Mouse (Mus musculus): Measurements from ENCODE around the gene Cdc42ep5. TPM values are rescaled to one million over a fixed set of nuclear protein-coding genes. Genes with fewer than 3 reads are reported as not detected.

Gene Cdc42ep5
- polyA plus RNA-seq, 1 experiment from 2014 or later = 22.8 TPM

DNA sequence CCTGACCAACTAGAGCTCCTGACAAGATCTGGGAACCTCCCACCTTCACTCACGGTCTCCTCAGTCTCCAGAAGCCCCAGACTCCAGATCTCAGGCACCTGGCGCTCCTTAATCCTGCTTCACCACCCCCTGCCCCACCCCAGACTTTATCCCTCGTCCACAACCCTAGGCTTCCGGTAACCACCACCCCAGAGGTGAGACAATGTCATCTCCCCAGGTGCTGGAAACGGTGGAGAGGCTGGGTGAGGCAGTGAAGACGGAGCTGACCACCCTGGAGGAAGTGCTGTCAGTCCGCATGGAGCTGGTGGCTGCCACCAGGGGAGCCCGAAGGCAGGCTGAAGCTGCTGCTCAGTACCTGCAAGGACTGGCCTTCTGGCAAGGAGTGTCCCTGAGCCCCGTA lies 39.4 kb downstream of the Cdc42ep5 start:
- WGBS = 20% methylated on average over 9 of the region's 9 CpGs
- Histone ChIP-seq H3K9ac (ENCODE audit: low read depth, low read length) (no peak overlapping the region), H3K4me3 (ENCODE audit: low read depth, low read length) (no peak overlapping the region), H3K27me3 (replicated peaks; ENCODE audit: control insufficient read depth, insufficient read depth, low read length) (peaks cover 13% of the 10 kb centered on the region), H3K4me2 (no peak overlapping the region), H3K9me3 (ENCODE audit: control insufficient read depth, low read length) (no peaks in the 10 kb centered on the region), H3K36me3 (ENCODE audit: control insufficient read depth, insufficient read depth, low read length) (no peaks in the 10 kb centered on the region), H3K4me1 (replicated peaks; ENCODE audit: control insufficient read depth, insufficient read depth, low read length) (0 out of 2 replicates have a peak, but pooled peaks cover 3% of the 10 kb centered on the region), H3K27ac (ENCODE audit: low read depth, low read length) (no peak overlapping the region)
- ATAC-seq (replicated peaks; ENCODE audit: low FRiP score) (no peak), DNase-seq (ENCODE audit: low spot score) (no peak)

DNA sequence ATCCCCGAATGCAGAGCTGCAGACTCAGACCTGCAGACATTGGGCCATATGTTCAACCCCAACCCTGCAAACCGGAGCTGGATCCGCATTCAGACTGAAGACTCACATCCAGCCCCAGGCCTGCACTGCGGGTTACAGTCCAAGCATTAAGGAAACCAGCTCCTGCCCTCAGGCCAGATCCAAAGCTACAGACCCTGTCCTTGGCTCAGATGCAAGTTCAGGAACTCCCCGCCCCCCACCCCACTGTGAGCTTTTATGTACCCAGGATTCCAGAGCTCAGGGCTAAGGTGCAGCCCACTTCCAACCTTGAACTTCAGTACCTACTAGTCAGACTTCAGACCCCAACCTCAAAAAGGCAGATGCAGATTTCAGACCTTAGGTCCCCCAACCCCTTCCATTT lies 39.8 kb downstream of the Cdc42ep5 start:
- Histone ChIP-seq H3K4me1 (replicated peaks; ENCODE audit: control insufficient read depth, insufficient read depth, low read length) (0 out of 2 replicates have a peak, but pooled peaks cover 3% of the 10 kb centered on the region), H3K27ac (ENCODE audit: low read depth, low read length) (no peak overlapping the region), H3K9me3 (ENCODE audit: control insufficient read depth, low read length) (no peaks in the 10 kb centered on the region), H3K36me3 (ENCODE audit: control insufficient read depth, insufficient read depth, low read length) (no peaks in the 10 kb centered on the region), H3K4me2 (no peak overlapping the region; the same call in 1 of the 2 replicates), H3K9ac (ENCODE audit: low read depth, low read length) (no peak overlapping the region), H3K27me3 (replicated peaks; ENCODE audit: control insufficient read depth, insufficient read depth, low read length) (peaks cover 18% of the 10 kb centered on the region), H3K4me3 (ENCODE audit: low read depth, low read length) (no peak overlapping the region)
- ATAC-seq (replicated peaks; ENCODE audit: low FRiP score) (no peak), DNase-seq (ENCODE audit: low spot score) (no peak)
- WGBS = 30% methylated on average over 5 of the region's 5 CpGs

DNA sequence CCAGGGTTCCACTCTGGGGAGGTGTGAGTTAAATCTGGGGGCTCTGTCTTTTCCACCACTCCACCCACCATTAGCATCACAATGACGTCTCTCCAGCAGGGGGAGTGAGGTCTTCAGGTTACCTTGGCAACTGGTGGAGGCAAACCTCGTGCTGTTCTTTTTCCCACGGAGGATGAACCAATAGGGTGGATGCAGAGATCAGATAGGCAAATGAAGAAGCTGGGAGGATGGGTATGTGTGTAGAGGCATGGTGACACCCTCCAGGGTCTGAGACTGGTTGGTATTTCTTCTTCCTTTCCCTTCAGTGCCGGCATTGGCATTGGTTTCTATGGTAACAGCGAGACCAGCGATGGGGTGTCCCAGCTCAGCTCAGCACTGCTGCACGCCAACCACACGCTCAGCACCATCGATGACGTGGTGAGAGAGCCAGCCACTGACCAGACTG lies 40.3 kb downstream of the Cdc42ep5 start:
- H3K4me3 ChIP-seq (ENCODE audit: low read depth, low read length) = no peak overlapping the region
- no peak overlapping the region for H3K9ac ChIP-seq (ENCODE audit: low read depth, low read length)
- ATAC-seq (replicated peaks; ENCODE audit: low FRiP score) (peak; percentile 46), DNase-seq (ENCODE audit: low spot score) (no peak)
- H3K36me3 ChIP-seq (ENCODE audit: control insufficient read depth, insufficient read depth, low read length) = no peaks in the 10 kb centered on the region
- peaks cover 23% of the 10 kb centered on the region for H3K27me3 ChIP-seq (replicated peaks; ENCODE audit: control insufficient read depth, insufficient read depth, low read length)
- H3K27ac ChIP-seq (ENCODE audit: low read depth, low read length) = no peak overlapping the region
- no peaks in the 10 kb centered on the region for H3K9me3 ChIP-seq (ENCODE audit: control insufficient read depth, low read length)
- peak overlapping the region; percentile 29 for H3K4me2 ChIP-seq
- H3K4me1 ChIP-seq (replicated peaks; ENCODE audit: control insufficient read depth, insufficient read depth, low read length) = 0 out of 2 replicates have a peak, but pooled peaks cover 3% of the 10 kb centered on the region
- 4% methylated on average over 10 of the region's 10 CpGs for WGBS

DNA sequence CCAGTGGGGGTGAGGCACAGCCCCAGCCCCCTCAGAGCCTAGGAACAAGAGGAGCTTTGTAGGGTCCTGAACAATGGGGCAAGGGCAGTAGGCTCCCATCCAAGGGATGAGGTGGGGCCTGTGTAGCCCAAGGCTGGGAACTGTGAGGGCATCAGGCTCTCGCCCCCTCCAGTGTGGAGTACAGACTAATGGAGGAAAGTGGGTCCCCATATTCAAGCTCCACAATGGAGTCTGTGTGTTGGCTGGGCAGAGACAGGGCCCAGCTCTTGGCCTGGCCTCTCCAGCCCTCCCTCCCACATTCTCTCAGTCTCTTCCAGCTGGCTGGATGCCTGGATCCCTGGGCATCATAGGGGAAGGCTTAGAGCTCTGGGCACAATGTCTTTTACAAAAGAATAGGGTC lies 40.9 kb downstream of the Cdc42ep5 start:
- no peaks in the 10 kb centered on the region for H3K9me3 ChIP-seq (ENCODE audit: control insufficient read depth, low read length)
- H3K36me3 ChIP-seq (ENCODE audit: control insufficient read depth, insufficient read depth, low read length) = no peaks in the 10 kb centered on the region
- peaks cover 27% of the 10 kb centered on the region for H3K27me3 ChIP-seq (replicated peaks; ENCODE audit: control insufficient read depth, insufficient read depth, low read length)
- no peak overlapping the region for H3K4me3 ChIP-seq (ENCODE audit: low read depth, low read length)
- ATAC-seq (replicated peaks; ENCODE audit: low FRiP score) (no peak), DNase-seq (ENCODE audit: low spot score) (no peak)
- no peak overlapping the region for H3K4me2 ChIP-seq
- H3K9ac ChIP-seq (ENCODE audit: low read depth, low read length) = no peak overlapping the region
- H3K27ac ChIP-seq (ENCODE audit: low read depth, low read length) = no peak overlapping the region
- 81% methylated on average over 1 of the region's 1 CpGs for WGBS
- H3K4me1 ChIP-seq (replicated peaks; ENCODE audit: control insufficient read depth, insufficient read depth, low read length) = 0 out of 2 replicates have a peak, but pooled peaks cover 3% of the 10 kb centered on the region

DNA sequence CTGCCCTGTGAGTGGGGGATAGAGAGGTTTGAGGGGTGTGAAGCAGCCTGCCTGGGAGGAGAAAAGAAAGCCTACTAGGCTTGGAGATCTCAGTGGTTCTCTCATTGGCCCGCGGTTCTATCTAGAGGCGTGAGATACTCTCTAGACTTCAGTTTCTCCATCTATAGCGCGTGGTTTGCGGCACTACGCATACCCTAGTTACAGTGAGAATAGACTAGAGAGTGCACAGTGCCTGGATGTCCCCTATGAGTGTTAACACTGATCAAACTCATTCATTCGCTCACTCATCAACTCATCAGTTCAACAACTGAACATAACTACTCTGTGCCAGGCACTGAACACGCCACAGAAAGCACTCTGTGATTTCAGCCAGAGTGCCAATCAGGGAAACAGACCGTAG lies 41.9 kb downstream of the Cdc42ep5 start:
- WGBS = 76% methylated on average over 10 of the region's 10 CpGs
- no peak for DNase-seq (ENCODE audit: low spot score)
- H3K9me3 ChIP-seq (ENCODE audit: control insufficient read depth, low read length) = no peaks in the 10 kb centered on the region
- H3K27ac ChIP-seq (ENCODE audit: low read depth, low read length) = no peak overlapping the region
- 0 out of 2 replicates have a peak, but pooled peaks cover 3% of the 10 kb centered on the region for H3K4me1 ChIP-seq (replicated peaks; ENCODE audit: control insufficient read depth, insufficient read depth, low read length)
- H3K4me2 ChIP-seq = no peak overlapping the region
- no peak for ATAC-seq (replicated peaks; ENCODE audit: low FRiP score)
- peaks cover 31% of the 10 kb centered on the region for H3K27me3 ChIP-seq (replicated peaks; ENCODE audit: control insufficient read depth, insufficient read depth, low read length)
- H3K4me3 ChIP-seq (ENCODE audit: low read depth, low read length) = no peak overlapping the region
- H3K36me3 ChIP-seq (ENCODE audit: control insufficient read depth, insufficient read depth, low read length) = no peaks in the 10 kb centered on the region
- no peak overlapping the region for H3K9ac ChIP-seq (ENCODE audit: low read depth, low read length)

DNA sequence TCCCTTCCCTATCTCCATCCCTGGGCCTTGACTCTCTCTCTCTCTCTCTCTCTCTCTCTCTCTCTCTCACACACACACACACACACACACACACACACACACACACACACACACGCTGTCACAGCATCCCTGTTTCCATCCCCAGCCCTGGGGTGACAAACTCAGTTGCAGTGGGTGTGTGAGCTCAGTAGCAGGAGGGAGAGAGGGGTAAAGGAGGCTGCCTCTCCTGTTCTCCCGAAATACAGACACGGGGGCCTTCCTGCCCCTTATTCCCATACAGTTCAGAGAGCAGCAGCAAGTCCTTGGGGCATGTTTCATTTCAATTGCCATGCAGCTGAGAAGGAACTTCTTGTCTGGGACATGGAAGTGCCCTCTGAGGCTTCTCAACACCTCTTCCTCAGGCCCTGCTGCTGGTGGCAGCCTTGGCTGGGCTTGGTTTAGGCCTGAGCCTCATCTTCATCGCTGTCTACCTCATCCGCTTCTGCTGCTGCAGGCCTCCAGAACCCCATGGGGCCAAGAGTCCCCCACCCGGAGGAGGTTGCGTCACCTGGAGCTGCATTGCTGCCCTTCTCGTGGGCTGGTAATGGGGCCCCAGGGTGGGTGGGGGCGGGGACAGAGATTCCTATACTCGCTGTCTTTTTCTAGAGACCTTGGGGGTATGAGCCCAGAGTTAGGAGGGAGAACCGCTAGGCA lies 42.4 kb downstream of the Cdc42ep5 start:
- peaks cover 31% of the 10 kb centered on the region for H3K27me3 ChIP-seq (replicated peaks; ENCODE audit: control insufficient read depth, insufficient read depth, low read length)
- WGBS = 51% methylated on average over 11 of the region's 11 CpGs
- H3K9me3 ChIP-seq (ENCODE audit: control insufficient read depth, low read length) = no peaks in the 10 kb centered on the region

DNA sequence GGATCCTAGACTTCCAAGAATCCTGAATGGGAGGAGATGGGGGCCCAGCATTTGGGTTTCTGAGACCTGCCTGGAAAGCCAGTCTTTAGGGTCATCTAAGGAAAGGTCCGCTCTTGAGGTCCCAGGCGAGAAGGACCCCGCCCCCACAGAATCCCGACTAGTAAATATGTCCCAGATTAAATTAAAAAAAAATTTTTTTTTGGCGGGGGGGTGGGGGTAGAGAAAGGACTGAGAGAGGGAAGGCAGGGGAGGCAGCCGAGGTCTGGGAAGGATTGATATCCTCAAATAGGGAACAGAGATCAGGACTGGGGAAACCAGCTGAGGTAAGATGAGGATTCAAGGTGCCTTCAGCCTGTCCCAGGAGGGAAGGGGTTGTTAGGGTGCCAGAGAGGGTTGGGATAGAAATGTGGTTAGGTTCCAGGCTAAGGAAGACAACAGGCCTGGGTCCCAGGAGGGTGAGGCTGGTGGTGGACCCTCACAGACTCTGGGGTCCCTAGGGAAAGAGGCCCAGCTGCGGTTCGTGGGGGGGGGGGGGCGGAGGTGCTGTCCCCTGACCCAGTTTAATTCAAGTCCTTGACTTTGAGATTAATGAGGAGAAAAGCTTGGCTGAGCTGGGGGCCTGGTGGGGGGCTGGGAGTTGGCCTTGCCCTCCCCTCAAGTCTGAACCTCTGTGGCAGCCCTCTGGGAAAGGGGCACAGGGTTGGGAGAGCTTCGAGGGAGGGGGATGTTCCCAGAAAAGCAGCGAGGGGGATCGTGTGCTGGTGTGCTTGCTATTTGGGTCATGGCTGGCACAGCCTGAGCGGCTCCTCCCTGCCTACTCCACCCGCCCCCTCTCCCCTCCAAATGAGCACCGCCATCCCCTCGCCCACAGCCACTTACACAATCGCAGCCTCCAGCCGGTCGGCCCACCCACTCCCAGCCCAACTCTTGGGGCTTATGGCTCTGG lies 44.4 kb downstream of the Cdc42ep5 start:
- no peak for DNase-seq (ENCODE audit: low spot score)
- no peak overlapping the region; the same call in 1 of the 2 replicates for H3K4me2 ChIP-seq
- no peak overlapping the region for H3K9ac ChIP-seq (ENCODE audit: low read depth, low read length)
- no peaks in the 10 kb centered on the region for H3K36me3 ChIP-seq (ENCODE audit: control insufficient read depth, insufficient read depth, low read length)
- 23% methylated on average over 19 of the region's 19 CpGs for WGBS
- no peak overlapping the region; the same call in 1 of the 2 replicates for H3K4me3 ChIP-seq (ENCODE audit: low read depth, low read length)
- no peaks in the 10 kb centered on the region for H3K9me3 ChIP-seq (ENCODE audit: control insufficient read depth, low read length)
- no peak overlapping the region for H3K27ac ChIP-seq (ENCODE audit: low read depth, low read length)
- peaks cover 31% of the 10 kb centered on the region for H3K27me3 ChIP-seq (replicated peaks; ENCODE audit: control insufficient read depth, insufficient read depth, low read length)
- H3K4me1 ChIP-seq (replicated peaks; ENCODE audit: control insufficient read depth, insufficient read depth, low read length) = 0 out of 2 replicates have a peak, but pooled peaks cover 3% of the 10 kb centered on the region
- ATAC-seq (replicated peaks; ENCODE audit: low FRiP score) = no peak

More for the DNA sequence above, 42.4 kb downstream of the Cdc42ep5 start:
- Histone ChIP-seq H3K27ac (ENCODE audit: low read depth, low read length) (no peak overlapping the region), H3K4me2 (no peak overlapping the region), H3K4me1 (replicated peaks; ENCODE audit: control insufficient read depth, insufficient read depth, low read length) (0 out of 2 replicates have a peak, but pooled peaks cover 3% of the 10 kb centered on the region), H3K9ac (ENCODE audit: low read depth, low read length) (no peak overlapping the region), H3K36me3 (ENCODE audit: control insufficient read depth, insufficient read depth, low read length) (no peaks in the 10 kb centered on the region), H3K4me3 (ENCODE audit: low read depth, low read length) (no peak overlapping the region)
- DNase-seq (ENCODE audit: low spot score) = no peak
- no peak for ATAC-seq (replicated peaks; ENCODE audit: low FRiP score)

DNA sequence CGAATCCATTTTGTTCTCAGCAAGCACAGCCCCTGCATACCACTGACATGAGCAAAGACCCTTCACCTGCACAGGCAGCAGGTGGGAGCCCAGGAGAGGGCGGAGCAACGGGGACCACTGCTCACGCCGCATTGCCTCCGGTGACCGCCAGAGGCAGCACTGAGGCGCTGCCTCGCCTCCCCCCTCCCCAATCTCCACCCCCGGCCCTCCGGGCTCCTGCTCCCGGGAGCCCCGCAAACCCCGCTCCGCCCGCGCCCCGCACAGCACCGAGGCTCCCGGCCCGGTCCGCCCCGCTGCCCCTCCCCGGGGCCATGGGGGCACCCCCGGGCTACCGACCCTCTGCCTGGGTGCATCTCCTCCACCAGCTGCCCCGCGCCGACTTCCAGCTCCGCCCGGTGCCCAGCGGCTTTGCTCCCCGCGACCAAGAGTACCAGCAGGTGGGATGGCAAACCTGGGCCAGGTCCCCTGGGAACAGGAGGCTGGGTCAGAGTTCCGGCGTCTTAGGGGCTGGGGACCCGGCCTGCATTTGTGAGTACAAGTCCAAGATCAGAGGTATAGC lies 45.2 kb downstream of the Cdc42ep5 start, which contains the start of gene Ttyh1:
Ttyh1 (plus strand) TSS at position 65 of the 559 bp plus-strand sequence.
- DNase-seq (ENCODE audit: low spot score) (no peak), ATAC-seq (replicated peaks; ENCODE audit: low FRiP score) (peak; percentile 48)
- H3K36me3 ChIP-seq (ENCODE audit: control insufficient read depth, insufficient read depth, low read length) = no peaks in the 10 kb centered on the region
- peaks cover 31% of the 10 kb centered on the region for H3K27me3 ChIP-seq (replicated peaks; ENCODE audit: control insufficient read depth, insufficient read depth, low read length)
- H3K9ac ChIP-seq (ENCODE audit: low read depth, low read length) = no peak within 1 kb of the TSS
- H3K4me1 ChIP-seq (replicated peaks; ENCODE audit: control insufficient read depth, insufficient read depth, low read length) = 0 out of 2 replicates have a peak, but pooled peaks cover under 1% of the 10 kb centered on the region
- peak within 1 kb of the TSS; percentile 62 for H3K4me2 ChIP-seq
- H3K9me3 ChIP-seq (ENCODE audit: control insufficient read depth, low read length) = no peaks in the 10 kb centered on the region
- 4% methylated on average over 34 of the region's 37 CpGs for WGBS
- H3K27ac ChIP-seq (ENCODE audit: low read depth, low read length) = no peak within 1 kb of the TSS
- H3K4me3 ChIP-seq (ENCODE audit: low read depth, low read length) = peak within 1 kb of the TSS; percentile 34
